Mouse (Mus musculus) right cerebral cortex, postnatal 4 days (tissue): ENCODE results near the gene 1500015O10Rik.

Experiments
- DNase-seq: peaks from one replicate; pipeline ENCODE4 v3.0.0-alpha.2; 2022

The 1500015O10Rik gene

GRCm38 (mm10) chr1:43730491-43730924 is at the start of gene 1500015O10Rik:
1500015O10Rik (plus strand) TSS chr1:43730602.
- peak; percentile 84 for DNase-seq

GRCm38 (mm10) chr1:43689983-43690382 is 40.4 kb upstream of the 1500015O10Rik start:
- no peak for DNase-seq

- no peak for DNase-seq
Measured at GRCm38 (mm10) chr1:43690507-43690906, 39.9 kb upstream of the 1500015O10Rik start.

GRCm38 (mm10) chr1:43694076-43694475 is 36.3 kb upstream of the 1500015O10Rik start:
- DNase-seq = no peak

- peak; percentile 76 for DNase-seq
Measured at GRCm38 (mm10) chr1:43694851-43695545, 35.4 kb upstream of the 1500015O10Rik start.

- DNase-seq = peak; percentile 11
Measured at GRCm38 (mm10) chr1:43698577-43699000, 31.8 kb upstream of the 1500015O10Rik start.

GRCm38 (mm10) chr1:43714841-43715240 is 15.6 kb upstream of the 1500015O10Rik start:
- DNase-seq = no peak

GRCm38 (mm10) chr1:43717967-43718366 is 12.4 kb upstream of the 1500015O10Rik start:
- DNase-seq = no peak

- no peak for DNase-seq
Measured at GRCm38 (mm10) chr1:43718793-43719192, 11.6 kb upstream of the 1500015O10Rik start.

GRCm38 (mm10) chr1:43722459-43722858 is 7.9 kb upstream of the 1500015O10Rik start:
- no peak for DNase-seq

GRCm38 (mm10) chr1:43732100-43732499 is 1.7 kb downstream of the 1500015O10Rik start:
- no peak for DNase-seq

GRCm38 (mm10) chr1:43732657-43733056 is 2.3 kb downstream of the 1500015O10Rik start:
- DNase-seq = no peak

- peak; percentile 82 for DNase-seq
Measured at GRCm38 (mm10) chr1:43737812-43738518, 7.6 kb downstream of the 1500015O10Rik start.

- no peak for DNase-seq
Measured at GRCm38 (mm10) chr1:43738519-43738894, 8.1 kb downstream of the 1500015O10Rik start.

GRCm38 (mm10) chr1:43754448-43755312 is 24.3 kb downstream of the 1500015O10Rik start:
- DNase-seq = no peak

- no peak for DNase-seq
Measured at GRCm38 (mm10) chr1:43760085-43760484, 29.7 kb downstream of the 1500015O10Rik start.

- no peak for DNase-seq
Measured at GRCm38 (mm10) chr1:43764481-43764880, 34.1 kb downstream of the 1500015O10Rik start.

GRCm38 (mm10) chr1:43766328-43766727 is 35.9 kb downstream of the 1500015O10Rik start:
- no peak for DNase-seq

GRCm38 (mm10) chr1:43768385-43768990 is 38.1 kb downstream of the 1500015O10Rik start:
- DNase-seq = no peak

- no peak for DNase-seq
Measured at GRCm38 (mm10) chr1:43769348-43769747, 38.9 kb downstream of the 1500015O10Rik start.

- no peak for DNase-seq
Measured at GRCm38 (mm10) chr1:43770032-43770431, 39.6 kb downstream of the 1500015O10Rik start.

- DNase-seq = no peak
Measured at GRCm38 (mm10) chr1:43772694-43773093, 42.3 kb downstream of the 1500015O10Rik start.

- no peak for DNase-seq
Measured at GRCm38 (mm10) chr1:43774126-43774525, 43.7 kb downstream of the 1500015O10Rik start.
